Mouse (Mus musculus): ENCODE results near the gene C1ql4. TPM values are rescaled to one million over a fixed set of nuclear protein-coding genes. Genes with fewer than 3 reads are reported as not detected.

C1ql4 gene
- total RNA-seq, 1 experiment from 2014 or later: not detected

DNA sequence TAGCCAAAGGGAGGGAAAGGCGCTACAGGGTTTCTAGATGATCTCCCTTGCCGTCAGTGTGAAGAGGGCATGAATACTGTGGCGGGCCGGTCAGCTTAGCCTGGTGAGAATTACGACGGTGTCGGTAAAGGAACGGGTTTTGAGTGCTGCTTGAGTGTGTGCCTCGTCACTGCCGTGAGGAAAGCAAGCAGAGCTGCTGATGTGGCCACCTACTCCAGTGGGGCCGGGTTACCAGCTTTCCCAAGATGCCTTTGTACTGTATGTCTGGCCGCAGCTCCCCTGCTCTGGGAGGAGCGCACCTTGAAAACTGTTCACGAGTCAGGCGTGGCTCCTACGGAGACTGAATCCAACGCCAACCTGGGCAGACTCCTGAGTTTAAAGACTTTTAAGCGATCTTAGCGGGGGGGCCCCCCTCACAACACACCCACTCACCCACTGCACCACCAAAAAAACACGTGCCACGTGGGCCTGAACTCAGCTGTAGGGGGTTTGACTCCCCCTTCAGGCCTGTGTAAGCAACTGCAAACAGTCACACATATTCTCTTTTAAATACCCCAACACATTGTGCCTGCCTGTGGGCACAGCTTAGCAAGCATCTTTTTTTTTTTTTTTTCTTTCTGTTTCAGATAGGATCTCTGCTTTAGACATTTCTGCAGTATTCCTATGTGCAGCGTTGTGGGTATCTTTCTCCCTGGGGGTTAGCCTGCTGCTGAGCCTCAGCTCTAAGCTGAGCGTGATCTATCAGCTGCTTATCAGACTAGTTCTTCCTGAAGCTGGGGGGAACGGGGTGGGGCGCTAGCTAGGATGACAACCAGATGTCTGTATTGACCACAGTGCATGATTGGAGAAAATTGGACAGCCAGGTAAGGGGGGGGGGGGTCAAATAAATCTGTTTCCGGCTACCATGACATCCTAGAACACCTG lies 47.4 kb downstream of the C1ql4 start:
- ATAC-seq (replicated peaks; ENCODE audit: insufficient number of reproducible peaks, low FRiP score, low TSS enrichment, poor library complexity, severe bottlenecking): no peak

DNA sequence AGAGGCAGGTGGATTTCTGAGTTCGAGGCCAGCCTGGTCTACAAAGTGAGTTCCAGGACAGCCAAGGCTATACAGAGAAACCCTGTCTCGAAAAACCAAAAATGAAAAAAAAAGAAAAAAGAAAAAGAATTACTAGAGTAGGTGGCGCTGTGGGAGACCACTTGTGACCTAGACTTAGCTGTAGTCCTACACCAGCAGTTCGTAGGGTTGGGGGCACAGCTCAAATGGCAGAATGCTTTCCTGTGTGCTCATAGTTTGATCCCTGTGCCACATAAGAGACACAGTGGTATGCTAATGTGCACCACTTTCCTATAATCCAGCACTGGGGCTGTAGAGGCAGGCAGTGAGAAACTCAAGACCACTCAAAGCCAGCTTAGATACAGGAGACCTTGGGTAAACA lies 48.3 kb downstream of the C1ql4 start:
- 0 out of 2 replicates have a peak, but pooled peaks have one; percentile 1 for ATAC-seq (replicated peaks; ENCODE audit: insufficient number of reproducible peaks, low FRiP score, low TSS enrichment, poor library complexity, severe bottlenecking)

- no peak for ATAC-seq (replicated peaks; ENCODE audit: insufficient number of reproducible peaks, low FRiP score, low TSS enrichment, poor library complexity, severe bottlenecking)
These were observed 48.8 kb downstream of the C1ql4 start for GRCm38 (mm10) chr15:99038797-99039196.

GRCm38 (mm10) chr15:99038025-99038424 lies 49.6 kb downstream of the C1ql4 start:
- ATAC-seq (replicated peaks; ENCODE audit: insufficient number of reproducible peaks, low FRiP score, low TSS enrichment, poor library complexity, severe bottlenecking): no peak

- no peak for ATAC-seq (replicated peaks; ENCODE audit: insufficient number of reproducible peaks, low FRiP score, low TSS enrichment, poor library complexity, severe bottlenecking)
These were observed 51.2 kb downstream of the C1ql4 start for GRCm38 (mm10) chr15:99036249-99036905.

GRCm38 (mm10) chr15:99035431-99035830 lies 52.2 kb downstream of the C1ql4 start:
- no peak for ATAC-seq (replicated peaks; ENCODE audit: insufficient number of reproducible peaks, low FRiP score, low TSS enrichment, poor library complexity, severe bottlenecking)

Other genes starting within 250 kb of the C1ql4 start
- 39.4 to 138 TPM (median 45.1 TPM) in 3 replicates for gene Kmt2d, start 216.6 kb downstream of the C1ql4 start, total RNA-seq (2017)
- gene Rhebl1, start 193.3 kb downstream of the C1ql4 start, total RNA-seq (2017): 6.0 to 15.1 TPM (median 14.2 TPM) in 3 replicates
- 0.19 TPM in 1 of 3 replicates, not detected in the others for gene Dhh, start 189.3 kb downstream of the C1ql4 start, total RNA-seq (2017)
- 54.7 to 97.4 TPM (median 92.2 TPM) in 3 replicates for gene Lmbr1l, start 169.6 kb downstream of the C1ql4 start, total RNA-seq (2017)
- gene Tuba1b, start 153.3 kb downstream of the C1ql4 start, total RNA-seq (2017): 86.5 to 154 TPM (median 137 TPM) in 3 replicates
- 12.2 to 56.4 TPM in 2 of 3 replicates, not detected in the other for gene Gm49450, start 134.3 kb downstream of the C1ql4 start, total RNA-seq (2017)
- 79.8 to 96.7 TPM (median 88.2 TPM) in 3 replicates for gene Tuba1a, start 134.1 kb downstream of the C1ql4 start, total RNA-seq (2017)
- 104 to 150 TPM (median 116 TPM) in 3 replicates for gene Tuba1c, start 57.9 kb downstream of the C1ql4 start, total RNA-seq (2017)
- 1.1 TPM in 1 of 3 replicates, not detected in the others for gene Prph, start 32.6 kb downstream of the C1ql4 start, total RNA-seq (2017)
- gene Troap, start 13.2 kb downstream of the C1ql4 start, total RNA-seq (2017): 2.3 to 3.6 TPM in 2 of 3 replicates, not detected in the other
- not detected in 3 replicates for gene Dnajc22, start 5.4 kb upstream of the C1ql4 start, total RNA-seq (2017)
- not detected in 3 replicates for gene Spats2, start 38.1 kb upstream of the C1ql4 start, total RNA-seq (2017)
- not detected in 3 replicates for gene Kcnh3, start 137.0 kb upstream of the C1ql4 start, total RNA-seq (2017)
- gene Mcrs1, start 164.1 kb upstream of the C1ql4 start, total RNA-seq (2017): 41.0 to 47.6 TPM (median 47.0 TPM) in 3 replicates
- 0.57 to 7.6 TPM (median 1.7 TPM) in 3 replicates for gene Prpf40b, start 207.3 kb upstream of the C1ql4 start, total RNA-seq (2017)
- not detected in 3 replicates for gene Fam186b, start 208.1 kb upstream of the C1ql4 start, total RNA-seq (2017)